Mouse (Mus musculus) hindbrain, postnatal 0 days (tissue): Measurements from ENCODE around the gene Cldn6. TPM values are rescaled to one million over a fixed set of nuclear protein-coding genes. Genes with fewer than 3 reads are reported as not detected.
A peak's percentile ranks its signal among the peaks of the same experiment; 100 is the strongest.

Source experiments
- ATAC-seq: fragments of 200-750 bp; cut with Nextera tagmentation; 2 replicates; pipeline ENCODE4 v1.8.0; 2017; ENCODE audit warnings: mild to moderate bottlenecking, moderate TSS enrichment, moderate library complexity
- DNase-seq: peaks from one replicate; pipeline ENCODE4 v3.0.0-alpha.2; 2015; ENCODE audit warnings: low spot score
- H3K27ac ChIP-seq: fragments of 300-500 bp; sonication (generic); 2 replicates; pipeline ENCODE4 v1.5.1; 2014; ENCODE audit warnings: mild to moderate bottlenecking
- H3K27me3 ChIP-seq: fragments of 300-500 bp; sonication (generic); 2 replicates; pipeline ENCODE4 v1.6.1; 2014; ENCODE audit warnings: low read length, mixed read lengths; ENCODE audit not compliant: insufficient read depth
- H3K36me3 ChIP-seq: fragments of 300-500 bp; sonication (generic); 2 replicates; pipeline ENCODE4 v1.6.1; 2014; ENCODE audit warnings: low read length, mixed read lengths; ENCODE audit not compliant: insufficient read depth
- H3K4me1 ChIP-seq: fragments of 300-500 bp; sonication (generic); 2 replicates; pipeline ENCODE4 v1.6.1; 2014; ENCODE audit warnings: antibody characterized with exemption, low read length, mixed read lengths; ENCODE audit not compliant: insufficient read depth
- H3K4me2 ChIP-seq: fragments of 300-500 bp; sonication (generic); 2 replicates; pipeline ENCODE4 v1.6.1; 2014; ENCODE audit warnings: low read depth, mild to moderate bottlenecking, low read length, moderate library complexity, mixed read lengths
- H3K4me3 ChIP-seq: fragments of 300-500 bp; sonication (generic); 2 replicates; pipeline ENCODE4 v1.5.1; 2014; ENCODE audit warnings: low read length
- H3K9ac ChIP-seq: fragments of 300-500 bp; sonication (generic); replicated peaks from 2 replicates; pipeline ENCODE4 v1.6.1; 2014; ENCODE audit warnings: mild to moderate bottlenecking, low read length, moderate library complexity, mixed read lengths
- H3K9me3 ChIP-seq: fragments of 300-500 bp; sonication (generic); 2 replicates; pipeline ENCODE4 v1.6.1; 2016; ENCODE audit warnings: low read length, mixed read lengths
- CTCF ChIP-seq: IDR thresholded peaks from 2 replicates; pipeline ENCODE4 v1.5.1; 2016; ENCODE audit warnings: antibody characterized with exemption, control low read depth, low read depth
- WGBS: fragments of 180-500 bp; shearing (Covaris S2); extraction: QIAGEN DNeasy Blood & Tissue Kit; methylation state at CpG from one replicate; pipeline ENCODE4 v1.1.7; 2014; 5-methylcytosine and 5-hydroxymethylcytosine counted together
- polyA plus RNA-seq: library from polyadenylated mRNA; unstranded; fragments of >200 nt; fragmentation: Nextera tagmentation; extraction: Ambion mirVana; gene quantifications from 2 replicates; pipeline ENCODE4 v1.2.1, GENCODE M21; 2015
- total RNA-seq: library from RNA; depleted of rRNA; stranded (reverse); fragments of >200 nt; gene quantifications from 2 replicates; pipeline ENCODE4 v1.2.3, GENCODE M21; 2014; rRNA removed

The Cldn6 gene
- total and polyA plus RNA-seq, 2 experiments from 2014 or later = 0.34 to 1.0 TPM

DNA sequence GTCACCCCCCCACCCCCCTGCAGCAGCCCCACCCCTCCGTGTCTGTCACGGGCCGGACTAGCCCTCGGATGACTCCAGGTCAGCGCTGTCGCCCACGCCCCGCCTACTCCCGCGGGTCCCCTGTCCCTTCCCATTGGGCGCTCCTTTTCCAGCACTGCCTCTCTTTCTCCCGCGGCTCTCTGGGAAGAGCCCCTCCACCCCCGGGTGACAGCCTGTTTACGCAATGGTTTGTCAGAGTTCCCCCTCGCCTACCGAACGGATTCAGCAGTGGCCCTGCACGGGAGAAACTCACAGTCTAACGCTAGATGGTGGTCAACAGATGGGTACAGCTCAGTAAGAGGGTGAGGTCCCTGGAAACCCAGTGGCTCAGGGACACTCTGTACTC is 47.7 kb downstream of the Cldn6 start:
- peak; percentile 87 for DNase-seq
- no peaks in the 10 kb centered on the region for H3K36me3 ChIP-seq
- H3K9me3 ChIP-seq = no peaks in the 10 kb centered on the region
- H3K4me1 ChIP-seq = 0 out of 2 replicates have a peak, but pooled peaks cover 4% of the 10 kb centered on the region
- H3K9ac ChIP-seq = peak overlapping the region; percentile 59
- peak; percentile 58 for TF ChIP-seq CTCF
- peak overlapping the region; percentile 71 for H3K27ac ChIP-seq
- peak overlapping the region; percentile 74 for H3K4me3 ChIP-seq
- under 1% methylated on average over 20 of the region's 20 CpGs for WGBS
- no peaks in the 10 kb centered on the region for H3K27me3 ChIP-seq
- H3K4me2 ChIP-seq = peak overlapping the region; percentile 92
- peak; percentile 90 for ATAC-seq

- no peak for TF ChIP-seq CTCF
- Histone ChIP-seq H3K36me3 (0 out of 2 replicates have a peak, but pooled peaks cover 5% of the 10 kb centered on the region), H3K27me3 (no peaks in the 10 kb centered on the region), H3K4me2 (no peak overlapping the region), H3K27ac (no peak overlapping the region), H3K9me3 (no peaks in the 10 kb centered on the region), H3K9ac (no peak overlapping the region), H3K4me3 (no peak overlapping the region), H3K4me1 (0 out of 2 replicates have a peak, but pooled peaks cover 4% of the 10 kb centered on the region)
- ATAC-seq = no peak
- DNase-seq = no peak
- WGBS = 67% methylated on average over 1 of the region's 1 CpGs
Observed at GRCm38 (mm10) chr17:23730441-23730840, 51.4 kb downstream of the Cldn6 start.

Other genes with a start within 250 kb of the Cldn6 start
- gene Vmn2r117, start 199.6 kb upstream of the Cldn6 start, total RNA-seq = not detected in 2 replicates
- not detected in 2 replicates for gene Vmn2r117, start 199.6 kb upstream of the Cldn6 start, polyA plus RNA-seq
- gene Zfp213, start 115.0 kb upstream of the Cldn6 start, total RNA-seq = 17.1 and 28.1 TPM in 2 replicates
- 9.4 and 10.3 TPM in 2 replicates for gene Zfp213, start 115.0 kb upstream of the Cldn6 start, polyA plus RNA-seq
- 37.6 and 44.0 TPM in 2 replicates for gene Zfp13, start 79.8 kb upstream of the Cldn6 start, total RNA-seq
- gene Zfp13, start 79.8 kb upstream of the Cldn6 start, polyA plus RNA-seq = 21.5 and 21.6 TPM in 2 replicates
- 0.10 TPM in 1 of 2 replicates, not detected in the other for gene Zscan10, start 78.4 kb upstream of the Cldn6 start, total RNA-seq
- gene Zscan10, start 78.4 kb upstream of the Cldn6 start, polyA plus RNA-seq = 0.14 and 0.26 TPM in 2 replicates
- gene Mmp25, start 34.0 kb upstream of the Cldn6 start, total RNA-seq = 0.65 and 1.2 TPM in 2 replicates
- 1.2 and 1.3 TPM in 2 replicates for gene Mmp25, start 34.0 kb upstream of the Cldn6 start, polyA plus RNA-seq
- gene Bicdl2, start 18.7 kb upstream of the Cldn6 start, total RNA-seq = not detected in 2 replicates
- 0.11 and 0.18 TPM in 2 replicates for gene Bicdl2, start 18.7 kb upstream of the Cldn6 start, polyA plus RNA-seq
- gene Hcfc1r1, start 5.7 kb upstream of the Cldn6 start, total RNA-seq = 107 and 126 TPM in 2 replicates
- 209 and 217 TPM in 2 replicates for gene Hcfc1r1, start 5.7 kb upstream of the Cldn6 start, polyA plus RNA-seq
- 16.1 and 28.1 TPM in 2 replicates for gene Thoc6, start 5.4 kb upstream of the Cldn6 start, total RNA-seq
- gene Thoc6, start 5.4 kb upstream of the Cldn6 start, polyA plus RNA-seq = 28.4 and 29.1 TPM in 2 replicates
- gene Tnfrsf12a, start 1.8 kb upstream of the Cldn6 start, total RNA-seq = 5.5 and 8.7 TPM in 2 replicates
- 7.3 and 7.7 TPM in 2 replicates for gene Tnfrsf12a, start 1.8 kb upstream of the Cldn6 start, polyA plus RNA-seq
- 1.0 and 1.9 TPM in 2 replicates for gene Cldn9, start 4.8 kb downstream of the Cldn6 start, total RNA-seq
- 1.1 and 1.2 TPM in 2 replicates for gene Cldn9, start 4.8 kb downstream of the Cldn6 start, polyA plus RNA-seq
- not detected in 2 replicates for gene 1520401A03Rik, start 43.5 kb downstream of the Cldn6 start, total RNA-seq
- 0.19 and 0.26 TPM in 2 replicates for gene 1520401A03Rik, start 43.5 kb downstream of the Cldn6 start, polyA plus RNA-seq
- gene Pkmyt1, start 47.1 kb downstream of the Cldn6 start, total RNA-seq = 27.1 and 27.8 TPM in 2 replicates
- 19.5 and 20.1 TPM in 2 replicates for gene Pkmyt1, start 47.1 kb downstream of the Cldn6 start, polyA plus RNA-seq
- gene Paqr4, start 61.6 kb downstream of the Cldn6 start, total RNA-seq = 102 and 120 TPM in 2 replicates
- 69.4 and 72.1 TPM in 2 replicates for gene Paqr4, start 61.6 kb downstream of the Cldn6 start, polyA plus RNA-seq
- gene Kremen2, start 66.6 kb downstream of the Cldn6 start, total RNA-seq = 1.2 and 2.0 TPM in 2 replicates
- 1.1 and 1.4 TPM in 2 replicates for gene Kremen2, start 66.6 kb downstream of the Cldn6 start, polyA plus RNA-seq
- 230 and 258 TPM in 2 replicates for gene Flywch1, start 92.4 kb downstream of the Cldn6 start, total RNA-seq
- gene Flywch1, start 92.4 kb downstream of the Cldn6 start, polyA plus RNA-seq = 165 and 183 TPM in 2 replicates
- 63.3 and 83.8 TPM in 2 replicates for gene Flywch2, start 106.8 kb downstream of the Cldn6 start, total RNA-seq
- 99.8 and 123 TPM in 2 replicates for gene Flywch2, start 106.8 kb downstream of the Cldn6 start, polyA plus RNA-seq
- 133 and 144 TPM in 2 replicates for gene Srrm2, start 111.3 kb downstream of the Cldn6 start, total RNA-seq
- 419 and 436 TPM in 2 replicates for gene Srrm2, start 111.3 kb downstream of the Cldn6 start, polyA plus RNA-seq
- gene Elob, start 149.9 kb downstream of the Cldn6 start, total RNA-seq = 755 and 1,410 TPM in 2 replicates
- gene Elob, start 149.9 kb downstream of the Cldn6 start, polyA plus RNA-seq = 1,482 and 1,504 TPM in 2 replicates
- gene Prss33, start 156.8 kb downstream of the Cldn6 start, total RNA-seq = not detected in 2 replicates
- not detected in 2 replicates for gene Prss33, start 156.8 kb downstream of the Cldn6 start, polyA plus RNA-seq
- not detected in 2 replicates for gene Prss32, start 164.6 kb downstream of the Cldn6 start, total RNA-seq
- gene Prss32, start 164.6 kb downstream of the Cldn6 start, polyA plus RNA-seq = 0.25 and 0.48 TPM in 2 replicates
- gene Prss41, start 164.9 kb downstream of the Cldn6 start, total RNA-seq = 0.37 TPM in 1 of 2 replicates, not detected in the other
- 0.90 and 1.3 TPM in 2 replicates for gene Prss41, start 164.9 kb downstream of the Cldn6 start, polyA plus RNA-seq
- gene Prss21, start 188.8 kb downstream of the Cldn6 start, total RNA-seq = not detected in 2 replicates
- not detected in 2 replicates for gene Prss21, start 188.8 kb downstream of the Cldn6 start, polyA plus RNA-seq
- not detected in 2 replicates for gene Dcpp1, start 201.6 kb downstream of the Cldn6 start, total RNA-seq
- gene Dcpp1, start 201.6 kb downstream of the Cldn6 start, polyA plus RNA-seq = not detected in 2 replicates
- not detected in 2 replicates for gene Dcpp2, start 201.6 kb downstream of the Cldn6 start, total RNA-seq
- gene Dcpp2, start 201.6 kb downstream of the Cldn6 start, polyA plus RNA-seq = not detected in 2 replicates
- not detected in 2 replicates for gene Dcpp3, start 238.2 kb downstream of the Cldn6 start, total RNA-seq
- not detected in 2 replicates for gene Dcpp3, start 238.2 kb downstream of the Cldn6 start, polyA plus RNA-seq